Mouse (Mus musculus) leukemia stem cell, adult 10-12 weeks (primary cell): ENCODE data around the gene Adra2b. TPM values are rescaled to one million over a fixed set of nuclear protein-coding genes. Genes with fewer than 3 reads are reported as not detected.

ENCODE experiments used
- polyA plus RNA-seq: library from polyadenylated mRNA; stranded (reverse); fragments of >175 nt; gene quantifications from 2 replicates; pipeline ENCODE4 v1.2.3, GENCODE M21; 2012; ENCODE audit warnings: low replicate concordance

The Adra2b gene
- 0.05 and 0.15 TPM in 2 replicates for polyA plus RNA-seq

GRCm38 (mm10) chr2:127362459-127363281 lies at the start of gene Adra2b:
Gene Adra2b, plus strand, starts transcription at chr2:127363208.

GRCm38 (mm10) chr2:127335767-127336496 lies 27.1 kb upstream of the Adra2b start, which contains the start of gene Dusp2:
Gene Dusp2, plus strand, starts transcription at chr2:127336159.

GRCm38 (mm10) chr2:127338416-127338815 lies 24.6 kb upstream of the Adra2b start, which contains the start of gene Astl:
Gene Astl, plus strand, starts transcription at chr2:127338639.

Other genes starting within 250 kb of the Adra2b start
- gene Ncaph, start 229.3 kb upstream of the Adra2b start, polyA plus RNA-seq = 11.2 and 15.0 TPM in 2 replicates
- 4.4 and 6.6 TPM in 2 replicates for gene Itpripl1, start 219.8 kb upstream of the Adra2b start, polyA plus RNA-seq
- 0.47 TPM in 1 of 2 replicates, not detected in the other for gene 1810024B03Rik, start 154.9 kb upstream of the Adra2b start, polyA plus RNA-seq
- 3.1 and 13.9 TPM in 2 replicates for gene Snrnp200, start 154.8 kb upstream of the Adra2b start, polyA plus RNA-seq
- 10.1 and 19.2 TPM in 2 replicates for gene Ciao1, start 115.4 kb upstream of the Adra2b start, polyA plus RNA-seq
- gene Tmem127, start 115.3 kb upstream of the Adra2b start, polyA plus RNA-seq = 40.5 and 112 TPM in 2 replicates
- 34.0 and 55.3 TPM in 2 replicates for gene Stard7, start 93.0 kb upstream of the Adra2b start, polyA plus RNA-seq
- gene Dusp2, start 27.0 kb upstream of the Adra2b start, polyA plus RNA-seq = 11.8 and 12.4 TPM in 2 replicates
- not detected in 2 replicates for gene Astl, start 24.6 kb upstream of the Adra2b start, polyA plus RNA-seq
- 0.15 TPM in 2 replicates for gene Gpat2, start 62.0 kb downstream of the Adra2b start, polyA plus RNA-seq
- 15.9 and 24.4 TPM in 2 replicates for gene Fahd2a, start 81.4 kb downstream of the Adra2b start, polyA plus RNA-seq
- gene Kcnip3, start 158.9 kb downstream of the Adra2b start, polyA plus RNA-seq = 0.36 and 0.48 TPM in 2 replicates
- not detected in 2 replicates for gene Prom2, start 178.3 kb downstream of the Adra2b start, polyA plus RNA-seq
- gene Zfp661, start 223.9 kb downstream of the Adra2b start, polyA plus RNA-seq = 0.23 and 0.36 TPM in 2 replicates
- 94.3 and 104 TPM in 2 replicates for gene Mrps5, start 224.0 kb downstream of the Adra2b start, polyA plus RNA-seq